Mouse (Mus musculus): ENCODE measurements around the gene Kcnq1. TPM values are rescaled to one million over a fixed set of nuclear protein-coding genes. Genes with fewer than 3 reads are reported as not detected.

The Kcnq1 gene
- polyA plus RNA-seq, 1 experiment from 2014 or later: 1.5 TPM

DNA sequence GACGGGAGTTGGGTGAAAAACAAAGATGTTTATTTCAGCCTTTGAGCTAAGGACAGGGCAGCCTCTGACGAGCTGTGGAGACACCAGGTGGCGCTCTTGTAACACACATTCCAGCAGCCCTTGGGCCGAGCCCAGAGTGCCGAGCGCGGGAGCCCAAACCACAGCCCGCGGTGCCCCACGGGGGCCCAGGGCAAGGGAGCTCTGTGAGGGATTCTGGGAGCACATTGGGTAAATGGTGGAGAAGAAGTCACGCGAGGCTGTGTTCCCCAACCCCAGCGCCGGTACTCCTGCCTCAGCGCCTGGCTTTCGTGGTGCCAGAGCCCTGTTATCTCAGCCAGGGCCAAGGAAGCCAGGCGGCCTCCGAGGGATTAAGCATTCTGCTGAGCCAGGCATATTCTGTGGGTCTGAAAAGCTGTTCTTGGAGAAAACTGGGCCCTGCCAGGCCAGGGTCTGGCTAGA, 47.8 kb downstream of the Kcnq1 start:
- WGBS: 9% methylated on average over 18 of the region's 18 CpGs
- ATAC-seq (replicated peaks; ENCODE audit: low FRiP score): peak; percentile 85

DNA sequence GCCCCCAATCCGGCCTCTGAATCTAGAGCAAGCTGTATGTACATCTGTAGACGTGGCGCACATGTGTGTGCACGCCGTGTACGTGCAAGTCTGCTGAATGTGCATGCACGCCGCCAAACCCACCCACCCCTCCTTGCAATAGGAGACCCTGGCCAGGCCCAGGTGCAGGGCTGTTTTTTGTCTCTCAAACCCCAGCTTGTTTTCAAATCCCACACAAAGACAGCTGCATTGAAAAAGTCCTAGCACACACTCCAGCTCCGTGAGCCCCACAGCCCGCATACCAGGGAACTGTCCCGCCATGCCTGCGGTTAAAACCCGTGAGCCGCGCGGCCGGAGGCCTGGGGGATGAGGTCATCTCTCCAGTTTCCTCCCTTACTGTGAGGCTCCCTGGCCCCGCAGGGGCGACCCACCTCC, 48.3 kb downstream of the Kcnq1 start:
- Histone ChIP-seq H3K27me3 (ENCODE audit: control insufficient read depth, insufficient read depth, low read length) (no peaks in the 10 kb centered on the region; the same call in 1 of the 2 replicates), H3K9ac (ENCODE audit: low read length) (peak overlapping the region; percentile 44), H3K27ac (ENCODE audit: low read depth, low read length) (no peak overlapping the region), H3K4me3 (ENCODE audit: low read depth, low read length) (no peak overlapping the region), H3K4me1 (replicated peaks; ENCODE audit: control insufficient read depth, insufficient read depth, low read length) (peaks cover 17% of the 10 kb centered on the region), H3K9me3 (ENCODE audit: control insufficient read depth, low read length) (no peaks in the 10 kb centered on the region), H3K4me2 (ENCODE audit: low read depth, low read length, severe bottlenecking) (peak overlapping the region; percentile 51), H3K36me3 (ENCODE audit: control insufficient read depth, insufficient read depth, low read length) (no peaks in the 10 kb centered on the region)
- peak; percentile 76 for DNase-seq (ENCODE audit: low spot score)
- peak; percentile 33; the same call in 1 of the 2 replicates for ATAC-seq (replicated peaks; ENCODE audit: low FRiP score)
- 23% methylated on average over 19 of the region's 19 CpGs for WGBS

More for the DNA sequence above, 47.8 kb downstream of the Kcnq1 start:
- H3K27me3 ChIP-seq (ENCODE audit: control insufficient read depth, insufficient read depth, low read length): no peaks in the 10 kb centered on the region; the same call in 1 of the 2 replicates
- no peaks in the 10 kb centered on the region for H3K9me3 ChIP-seq (ENCODE audit: control insufficient read depth, low read length)
- no peak overlapping the region for H3K27ac ChIP-seq (ENCODE audit: low read depth, low read length)
- DNase-seq (ENCODE audit: low spot score): peak; percentile 94
- peak overlapping the region; percentile 44 for H3K9ac ChIP-seq (ENCODE audit: low read length)
- peaks cover 17% of the 10 kb centered on the region for H3K4me1 ChIP-seq (replicated peaks; ENCODE audit: control insufficient read depth, insufficient read depth, low read length)
- no peaks in the 10 kb centered on the region for H3K36me3 ChIP-seq (ENCODE audit: control insufficient read depth, insufficient read depth, low read length)
- H3K4me2 ChIP-seq (ENCODE audit: low read depth, low read length, severe bottlenecking): peak overlapping the region; percentile 51
- 0 out of 2 replicates have a peak overlapping the region, but pooled peaks have one; percentile 18 for H3K4me3 ChIP-seq (ENCODE audit: low read depth, low read length)

DNA sequence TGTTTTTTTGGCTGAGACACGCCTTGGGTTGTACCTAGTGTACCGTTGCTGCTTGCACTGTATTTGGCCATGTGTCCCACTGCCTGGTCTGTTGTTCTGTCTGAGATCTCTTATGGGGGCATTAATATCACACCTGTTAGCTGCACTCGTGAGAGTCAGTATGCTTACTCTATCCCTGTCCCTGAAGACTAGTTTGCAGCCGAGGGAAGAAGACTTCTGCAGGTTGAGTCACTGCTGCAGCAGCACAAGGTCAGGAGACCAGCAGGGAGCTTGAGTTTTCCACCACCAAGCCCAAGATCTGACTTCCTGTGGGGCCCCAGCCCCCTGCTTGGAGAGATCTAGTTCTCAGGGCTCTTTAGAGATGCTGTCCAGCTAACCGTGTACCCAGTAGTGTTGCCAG, 49.1 kb downstream of the Kcnq1 start:
- Histone ChIP-seq H3K4me1 (replicated peaks; ENCODE audit: control insufficient read depth, insufficient read depth, low read length) (peaks cover 21% of the 10 kb centered on the region), H3K9me3 (ENCODE audit: control insufficient read depth, low read length) (no peaks in the 10 kb centered on the region), H3K9ac (ENCODE audit: low read length) (no peak overlapping the region), H3K4me3 (ENCODE audit: low read depth, low read length) (no peak overlapping the region), H3K36me3 (ENCODE audit: control insufficient read depth, insufficient read depth, low read length) (no peaks in the 10 kb centered on the region), H3K4me2 (ENCODE audit: low read depth, low read length, severe bottlenecking) (no peak overlapping the region), H3K27me3 (ENCODE audit: control insufficient read depth, insufficient read depth, low read length) (no peaks in the 10 kb centered on the region; the same call in 1 of the 2 replicates), H3K27ac (ENCODE audit: low read depth, low read length) (no peak overlapping the region)
- 71% methylated on average over 5 of the region's 5 CpGs for WGBS
- DNase-seq (ENCODE audit: low spot score) (no peak), ATAC-seq (replicated peaks; ENCODE audit: low FRiP score) (no peak)

DNA sequence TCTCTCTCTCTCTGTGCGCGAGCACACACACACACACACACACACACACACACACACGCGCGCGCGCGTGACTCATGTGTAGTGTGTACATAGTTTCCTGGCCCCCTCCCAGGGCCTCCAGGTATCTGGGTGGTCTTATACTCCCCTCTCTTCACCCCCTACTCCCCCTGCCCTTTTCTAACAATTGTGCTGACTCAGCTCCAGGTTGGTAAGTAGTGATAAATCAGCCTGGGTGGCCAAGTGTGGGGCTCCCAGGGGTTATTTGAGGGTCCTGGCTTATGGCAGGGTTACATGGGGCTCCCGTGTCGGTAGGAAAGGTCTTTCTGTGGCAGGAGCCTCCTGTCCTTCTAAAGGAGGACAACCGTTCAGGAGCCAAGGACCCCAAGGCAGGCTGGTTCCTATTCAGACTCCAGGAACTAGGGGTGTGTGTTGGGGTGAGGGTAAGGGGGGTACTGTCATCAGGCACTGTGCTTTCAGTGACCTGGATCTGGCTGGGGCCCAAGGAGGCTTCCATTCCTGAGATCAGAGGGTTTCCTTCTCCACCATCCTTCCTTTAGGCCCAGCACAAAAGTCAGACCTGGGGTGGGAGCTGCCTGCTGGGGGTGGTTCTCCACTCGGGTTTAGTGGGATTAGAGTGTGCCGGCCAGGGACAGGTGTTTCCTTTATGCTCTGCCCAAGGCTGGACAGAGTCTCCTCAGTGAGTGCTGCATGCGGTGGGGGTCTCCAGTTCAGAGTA, 52.7 kb downstream of the Kcnq1 start:
- 75% methylated on average over 14 of the region's 14 CpGs for WGBS
- H3K27me3 ChIP-seq (ENCODE audit: control insufficient read depth, insufficient read depth, low read length): no peaks in the 10 kb centered on the region; the same call in 1 of the 2 replicates
- no peak overlapping the region for H3K4me2 ChIP-seq (ENCODE audit: low read depth, low read length, severe bottlenecking)
- H3K9ac ChIP-seq (ENCODE audit: low read length): no peak overlapping the region
- no peak overlapping the region for H3K4me3 ChIP-seq (ENCODE audit: low read depth, low read length)
- H3K27ac ChIP-seq (ENCODE audit: low read depth, low read length): no peak overlapping the region
- ATAC-seq (replicated peaks; ENCODE audit: low FRiP score) (no peak), DNase-seq (ENCODE audit: low spot score) (no peak)
- H3K36me3 ChIP-seq (ENCODE audit: control insufficient read depth, insufficient read depth, low read length): no peaks in the 10 kb centered on the region
- peaks cover 17% of the 10 kb centered on the region for H3K4me1 ChIP-seq (replicated peaks; ENCODE audit: control insufficient read depth, insufficient read depth, low read length)
- H3K9me3 ChIP-seq (ENCODE audit: control insufficient read depth, low read length): no peaks in the 10 kb centered on the region

DNA sequence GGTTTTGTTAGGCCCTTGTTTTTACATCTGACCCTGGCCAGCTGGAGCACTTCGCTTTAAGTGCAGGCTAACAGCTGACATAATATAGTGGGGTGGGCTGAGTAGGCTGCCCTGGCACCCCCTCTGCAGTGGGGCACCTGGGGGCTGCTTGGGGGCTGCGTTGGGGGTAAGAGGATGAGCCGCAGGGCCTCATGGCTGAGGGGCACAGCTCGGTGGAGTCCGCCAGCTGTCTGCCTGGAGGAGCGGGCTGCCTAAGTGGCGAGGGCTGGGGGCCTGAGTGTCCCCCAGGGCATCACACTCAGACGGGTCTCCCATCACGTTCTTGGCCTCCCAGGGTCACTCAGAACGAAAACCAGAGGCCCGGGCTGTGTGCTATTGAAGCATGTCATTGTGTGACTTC, 53.3 kb downstream of the Kcnq1 start:
- Histone ChIP-seq H3K4me1 (replicated peaks; ENCODE audit: control insufficient read depth, insufficient read depth, low read length) (peaks cover 11% of the 10 kb centered on the region), H3K27me3 (ENCODE audit: control insufficient read depth, insufficient read depth, low read length) (no peaks in the 10 kb centered on the region; the same call in 1 of the 2 replicates), H3K9ac (ENCODE audit: low read length) (no peak overlapping the region), H3K9me3 (ENCODE audit: control insufficient read depth, low read length) (no peaks in the 10 kb centered on the region), H3K4me2 (ENCODE audit: low read depth, low read length, severe bottlenecking) (no peak overlapping the region), H3K27ac (ENCODE audit: low read depth, low read length) (no peak overlapping the region), H3K36me3 (ENCODE audit: control insufficient read depth, insufficient read depth, low read length) (no peaks in the 10 kb centered on the region), H3K4me3 (ENCODE audit: low read depth, low read length) (no peak overlapping the region)
- ATAC-seq (replicated peaks; ENCODE audit: low FRiP score) (0 out of 2 replicates have a peak, but pooled peaks have one; percentile 24), DNase-seq (ENCODE audit: low spot score) (no peak)
- WGBS: 45% methylated on average over 11 of the region's 11 CpGs

DNA sequence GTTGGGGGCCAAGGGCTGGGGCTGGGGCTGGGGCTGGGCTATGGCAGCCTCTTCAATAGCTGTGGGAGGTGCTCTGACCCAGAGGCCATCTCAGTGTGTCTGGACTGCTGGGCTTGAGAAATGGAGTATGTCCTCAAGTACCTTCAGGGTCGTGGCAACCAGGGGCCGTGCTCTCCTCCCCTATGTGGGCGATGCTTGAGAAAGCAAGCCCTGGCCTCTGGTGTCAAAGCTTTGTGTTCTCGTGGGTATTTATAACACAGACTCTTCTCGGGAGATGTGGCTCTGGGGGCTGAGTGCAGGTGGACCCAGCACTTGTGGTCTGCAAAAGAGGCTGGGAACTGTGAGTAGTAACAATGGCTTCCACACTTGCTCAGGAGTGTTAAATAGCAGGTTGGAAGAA, 53.9 kb downstream of the Kcnq1 start:
- Histone ChIP-seq H3K36me3 (ENCODE audit: control insufficient read depth, insufficient read depth, low read length) (no peaks in the 10 kb centered on the region), H3K9me3 (ENCODE audit: control insufficient read depth, low read length) (no peaks in the 10 kb centered on the region), H3K4me3 (ENCODE audit: low read depth, low read length) (no peak overlapping the region), H3K27me3 (ENCODE audit: control insufficient read depth, insufficient read depth, low read length) (no peaks in the 10 kb centered on the region; the same call in 1 of the 2 replicates), H3K4me1 (replicated peaks; ENCODE audit: control insufficient read depth, insufficient read depth, low read length) (peaks cover 5% of the 10 kb centered on the region; the same call in 1 of the 2 replicates), H3K4me2 (ENCODE audit: low read depth, low read length, severe bottlenecking) (no peak overlapping the region), H3K27ac (ENCODE audit: low read depth, low read length) (no peak overlapping the region), H3K9ac (ENCODE audit: low read length) (no peak overlapping the region)
- DNase-seq (ENCODE audit: low spot score) (no peak), ATAC-seq (replicated peaks; ENCODE audit: low FRiP score) (no peak)
- WGBS: 58% methylated on average over 5 of the region's 5 CpGs

DNA sequence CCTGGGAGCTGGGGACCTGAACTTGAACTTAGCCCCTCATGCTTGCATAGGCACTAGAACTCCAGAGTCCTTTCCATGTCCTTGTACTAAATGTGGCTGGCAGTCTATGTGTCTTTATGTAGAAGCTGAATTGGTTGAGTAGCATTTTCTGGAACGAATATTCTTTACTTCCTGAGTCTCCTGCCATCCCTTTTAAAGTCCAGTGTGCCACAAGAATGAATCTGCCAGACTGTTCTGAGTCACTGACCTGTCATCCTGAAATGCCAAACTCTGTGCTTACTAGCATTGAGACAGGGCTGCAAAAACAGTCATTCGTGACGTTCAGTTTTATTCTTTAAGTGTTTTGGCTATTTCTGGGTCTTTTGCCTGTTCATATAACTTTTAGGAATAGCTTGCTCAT, 55.9 kb downstream of the Kcnq1 start:
- Histone ChIP-seq H3K4me3 (ENCODE audit: low read depth, low read length) (no peak overlapping the region), H3K27me3 (ENCODE audit: control insufficient read depth, insufficient read depth, low read length) (no peaks in the 10 kb centered on the region; the same call in 1 of the 2 replicates), H3K4me1 (replicated peaks; ENCODE audit: control insufficient read depth, insufficient read depth, low read length) (peaks cover 5% of the 10 kb centered on the region; the same call in 1 of the 2 replicates), H3K4me2 (ENCODE audit: low read depth, low read length, severe bottlenecking) (no peak overlapping the region), H3K9me3 (ENCODE audit: control insufficient read depth, low read length) (no peaks in the 10 kb centered on the region), H3K9ac (ENCODE audit: low read length) (no peak overlapping the region), H3K36me3 (ENCODE audit: control insufficient read depth, insufficient read depth, low read length) (no peaks in the 10 kb centered on the region), H3K27ac (ENCODE audit: low read depth, low read length) (no peak overlapping the region)
- WGBS: 70% methylated on average over 3 of the region's 3 CpGs
- ATAC-seq (replicated peaks; ENCODE audit: low FRiP score) (no peak), DNase-seq (ENCODE audit: low spot score) (no peak)

DNA sequence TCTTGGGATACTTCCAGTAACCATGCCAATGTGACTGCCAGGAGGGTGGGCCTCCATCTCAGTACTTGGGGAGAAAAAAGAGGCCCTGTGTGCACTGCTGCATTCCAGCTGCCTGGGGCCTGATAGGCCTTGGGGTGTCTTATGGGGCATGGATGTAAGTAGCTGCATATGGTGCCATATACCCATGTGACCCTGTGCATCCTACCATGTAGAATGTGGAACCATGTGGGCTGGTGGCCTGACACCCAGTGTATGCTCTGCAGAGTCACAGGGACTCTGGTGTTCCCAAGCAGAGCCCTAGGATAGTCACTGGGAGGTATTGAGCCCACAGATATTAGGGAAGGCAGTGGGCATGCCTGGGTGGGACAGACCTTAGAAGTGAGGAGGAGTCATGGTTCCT, 57.9 kb downstream of the Kcnq1 start:
- Histone ChIP-seq H3K36me3 (ENCODE audit: control insufficient read depth, insufficient read depth, low read length) (no peaks in the 10 kb centered on the region), H3K4me1 (replicated peaks; ENCODE audit: control insufficient read depth, insufficient read depth, low read length) (peaks cover 5% of the 10 kb centered on the region; the same call in 1 of the 2 replicates), H3K9me3 (ENCODE audit: control insufficient read depth, low read length) (no peaks in the 10 kb centered on the region), H3K4me3 (ENCODE audit: low read depth, low read length) (no peak overlapping the region), H3K27ac (ENCODE audit: low read depth, low read length) (no peak overlapping the region), H3K4me2 (ENCODE audit: low read depth, low read length, severe bottlenecking) (no peak overlapping the region), H3K9ac (ENCODE audit: low read length) (no peak overlapping the region), H3K27me3 (ENCODE audit: control insufficient read depth, insufficient read depth, low read length) (no peaks in the 10 kb centered on the region)
- no peak for DNase-seq (ENCODE audit: low spot score)
- ATAC-seq (replicated peaks; ENCODE audit: low FRiP score): no peak

All from forebrain, embryonic 11.5 days (tissue).